Mouse (Mus musculus) midbrain, postnatal 0 days (tissue): Measurements from ENCODE around the gene Trak1. TPM values are rescaled to one million over a fixed set of nuclear protein-coding genes. Genes with fewer than 3 reads are reported as not detected.

Source experiments
- ATAC-seq: fragments of 200-750 bp; cut with Nextera tagmentation; 2 replicates; pipeline ENCODE4 v1.8.0; 2017; ENCODE audit warnings: moderate number of reproducible peaks, mild to moderate bottlenecking, moderate TSS enrichment, moderate library complexity; ENCODE audit not compliant: low FRiP score
- DNase-seq: peaks from one replicate; pipeline ENCODE4 v3.0.0-alpha.2; 2015; ENCODE audit warnings: low spot score
- H3K27ac ChIP-seq: fragments of 300-500 bp; sonication (generic); 2 replicates; pipeline ENCODE4 v1.5.1; 2014; ENCODE audit warnings: low read depth, mild to moderate bottlenecking, low read length, mixed read lengths
- H3K27me3 ChIP-seq: fragments of 300-500 bp; sonication (generic); 2 replicates; pipeline ENCODE4 v1.6.1; 2014; ENCODE audit warnings: low read length, control low read depth, mixed read lengths; ENCODE audit not compliant: insufficient read depth
- H3K36me3 ChIP-seq: fragments of 300-500 bp; sonication (generic); 2 replicates; pipeline ENCODE4 v1.6.1; 2014; ENCODE audit warnings: low read length, control low read depth, mixed read lengths; ENCODE audit not compliant: insufficient read depth
- H3K4me1 ChIP-seq: fragments of 300-500 bp; sonication (generic); 2 replicates; pipeline ENCODE4 v1.6.1; 2014; ENCODE audit warnings: mild to moderate bottlenecking, control low read depth, antibody characterized with exemption, low read length, mixed read lengths; ENCODE audit not compliant: insufficient read depth
- H3K4me2 ChIP-seq: fragments of 300-500 bp; sonication (generic); 2 replicates; pipeline ENCODE4 v1.6.1; 2014; ENCODE audit warnings: low read depth, mild to moderate bottlenecking, low read length, mixed read lengths; ENCODE audit not compliant: poor library complexity, severe bottlenecking
- H3K4me3 ChIP-seq: fragments of 300-500 bp; sonication (generic); 2 replicates; pipeline ENCODE4 v1.5.1; 2014; ENCODE audit warnings: low read depth, mild to moderate bottlenecking, low read length, moderate library complexity
- H3K9ac ChIP-seq: fragments of 300-500 bp; sonication (generic); replicated peaks from 2 replicates; pipeline ENCODE4 v1.6.1; 2014; ENCODE audit warnings: mild to moderate bottlenecking, low read length, moderate library complexity, mixed read lengths; ENCODE audit not compliant: poor library complexity, severe bottlenecking
- H3K9me3 ChIP-seq: fragments of 300-500 bp; sonication (generic); 2 replicates; pipeline ENCODE4 v1.6.1; 2016; ENCODE audit warnings: low read length, control low read depth
- CTCF ChIP-seq: IDR thresholded peaks from 2 replicates; pipeline ENCODE4 v1.5.1; 2016; ENCODE audit warnings: antibody characterized with exemption, mild to moderate bottlenecking
- WGBS: fragments of 180-500 bp; shearing (Covaris S2); extraction: QIAGEN DNeasy Blood & Tissue Kit; methylation state at CpG from one replicate; pipeline ENCODE4 v1.1.7; 2014; 5-methylcytosine and 5-hydroxymethylcytosine counted together
- polyA plus RNA-seq: library from polyadenylated mRNA; unstranded; fragments of >200 nt; fragmentation: Nextera tagmentation; extraction: Ambion mirVana; gene quantifications from 2 replicates; pipeline ENCODE4 v1.2.1, GENCODE M21; 2015
- total RNA-seq: library from RNA; depleted of rRNA; stranded (reverse); fragments of >200 nt; gene quantifications from 2 replicates; pipeline ENCODE4 v1.2.3, GENCODE M21; 2014

Gene Trak1
- total and polyA plus RNA-seq, 2 experiments from 2014 or later: 61.6 to 154 TPM

DNA sequence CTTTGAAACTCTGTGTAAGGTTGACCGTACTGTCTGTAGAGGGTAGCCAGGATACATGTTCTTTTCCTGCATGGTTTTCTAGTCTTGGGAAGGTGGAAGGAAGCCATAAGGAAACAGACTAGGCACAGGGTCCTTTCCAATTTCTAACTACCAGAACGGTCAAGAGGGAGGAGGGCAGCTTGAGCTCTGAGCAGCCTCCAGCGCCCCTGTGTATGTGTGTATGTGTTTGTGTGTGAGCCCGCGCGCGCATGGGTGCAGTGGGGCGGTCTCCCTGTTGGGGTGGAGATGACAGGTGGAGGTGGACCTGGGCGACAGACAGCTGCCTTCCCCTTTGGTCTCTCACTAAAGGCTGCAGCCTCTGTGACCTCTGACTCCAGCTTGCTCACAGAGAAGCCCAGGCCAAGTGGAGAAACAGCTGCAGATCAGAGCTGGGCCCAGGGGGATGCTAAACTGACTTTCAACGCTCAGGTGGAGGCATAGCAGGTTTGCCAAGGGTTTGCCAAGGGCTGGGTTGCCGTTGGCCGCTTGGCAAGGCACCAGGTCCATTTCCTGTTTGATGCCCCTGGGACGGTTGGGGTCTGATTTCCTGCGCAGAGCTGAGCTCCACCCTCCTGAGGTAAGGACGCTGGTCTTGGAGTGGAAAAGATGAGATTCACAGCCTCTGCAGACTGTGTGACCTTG, 1.2 kb downstream of the Trak1 start:
- H3K4me2 ChIP-seq: peak overlapping the region; percentile 96
- no peaks in the 10 kb centered on the region for H3K27me3 ChIP-seq
- no peaks in the 10 kb centered on the region for H3K9me3 ChIP-seq
- peaks cover 30% of the 10 kb centered on the region for H3K4me1 ChIP-seq
- WGBS: 16% methylated on average over 15 of the region's 15 CpGs
- H3K9ac ChIP-seq: peak overlapping the region; percentile 92; the same call in 1 of the 2 replicates
- peak overlapping the region; percentile 84 for H3K4me3 ChIP-seq
- no peak overlapping the region for H3K27ac ChIP-seq
- ATAC-seq (no peak), DNase-seq (no peak)
- no peak for TF ChIP-seq CTCF
- no peaks in the 10 kb centered on the region for H3K36me3 ChIP-seq

DNA sequence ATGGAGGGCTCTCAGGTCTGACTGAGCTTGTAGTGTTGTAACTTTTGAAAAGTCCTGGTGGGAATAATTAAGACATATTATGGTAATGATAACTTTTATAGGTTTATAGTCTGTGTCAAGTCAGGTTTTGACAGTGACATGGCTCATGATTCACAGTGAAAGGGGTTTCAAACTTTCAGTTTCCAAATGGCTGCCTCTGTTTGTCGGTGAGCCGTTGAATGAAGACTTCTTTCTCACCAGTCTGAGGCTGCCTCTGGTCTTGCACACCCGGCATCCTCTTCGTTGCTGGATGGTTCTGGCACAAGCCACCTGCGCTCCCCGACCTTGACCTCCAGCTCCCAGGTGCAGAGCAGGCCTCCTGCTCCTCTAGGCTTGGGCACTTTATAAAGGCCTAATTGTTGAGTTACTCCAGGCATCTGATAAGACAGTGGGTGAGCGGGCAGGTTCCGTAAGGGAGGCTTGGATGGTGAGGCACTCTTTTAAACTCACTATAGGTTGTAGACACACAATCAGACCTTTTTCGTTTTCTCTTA, 2.0 kb downstream of the Trak1 start:
- TF ChIP-seq CTCF: no peak
- H3K27ac ChIP-seq: no peak overlapping the region
- peak overlapping the region; percentile 96 for H3K4me2 ChIP-seq
- ATAC-seq (no peak), DNase-seq (no peak)
- H3K36me3 ChIP-seq: no peaks in the 10 kb centered on the region
- H3K9me3 ChIP-seq: no peaks in the 10 kb centered on the region
- 48% methylated on average over 9 of the region's 9 CpGs for WGBS
- H3K9ac ChIP-seq: peak overlapping the region; percentile 29; the same call in 1 of the 2 replicates
- no peaks in the 10 kb centered on the region for H3K27me3 ChIP-seq
- H3K4me1 ChIP-seq: peaks cover 34% of the 10 kb centered on the region
- peak overlapping the region; percentile 84 for H3K4me3 ChIP-seq

DNA sequence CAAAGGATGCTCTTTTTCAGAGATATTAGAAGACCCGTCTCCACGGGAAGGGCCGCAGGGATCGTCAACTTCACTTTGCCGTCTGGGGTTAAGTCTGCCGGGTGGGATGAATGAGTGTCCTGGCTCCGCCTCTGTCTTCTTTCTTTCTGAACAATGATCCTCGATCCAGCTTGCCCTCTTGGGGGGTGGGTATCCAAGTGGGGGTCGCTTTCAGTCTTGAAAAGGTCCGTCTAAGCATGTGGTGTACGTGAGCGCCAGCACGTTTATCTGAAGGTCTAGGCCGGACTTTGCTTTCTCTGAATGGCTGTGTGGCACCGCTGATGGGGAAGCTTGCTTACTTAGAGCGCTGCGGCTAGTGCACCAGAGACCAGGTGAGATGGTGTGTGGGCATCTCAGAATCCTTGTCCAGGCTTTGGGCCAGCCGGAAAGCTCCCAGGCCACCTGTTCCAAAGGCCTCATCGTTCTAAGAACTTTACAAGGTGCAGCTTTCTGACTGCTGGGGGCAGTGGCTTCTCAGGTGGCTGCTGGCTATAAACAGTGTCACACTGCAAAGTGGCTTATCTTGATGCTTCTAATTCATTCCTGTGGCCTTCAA, 2.8 kb downstream of the Trak1 start:
- DNase-seq (no peak), ATAC-seq (no peak)
- peak overlapping the region; percentile 96 for H3K4me2 ChIP-seq
- H3K9me3 ChIP-seq: no peaks in the 10 kb centered on the region
- no peaks in the 10 kb centered on the region for H3K27me3 ChIP-seq
- H3K27ac ChIP-seq: no peak overlapping the region
- TF ChIP-seq CTCF: no peak
- no peaks in the 10 kb centered on the region for H3K36me3 ChIP-seq
- H3K4me1 ChIP-seq: peaks cover 34% of the 10 kb centered on the region
- peak overlapping the region; percentile 24 for H3K4me3 ChIP-seq
- H3K9ac ChIP-seq: no peak overlapping the region; the same call in 1 of the 2 replicates
- WGBS: 25% methylated on average over 19 of the region's 19 CpGs

DNA sequence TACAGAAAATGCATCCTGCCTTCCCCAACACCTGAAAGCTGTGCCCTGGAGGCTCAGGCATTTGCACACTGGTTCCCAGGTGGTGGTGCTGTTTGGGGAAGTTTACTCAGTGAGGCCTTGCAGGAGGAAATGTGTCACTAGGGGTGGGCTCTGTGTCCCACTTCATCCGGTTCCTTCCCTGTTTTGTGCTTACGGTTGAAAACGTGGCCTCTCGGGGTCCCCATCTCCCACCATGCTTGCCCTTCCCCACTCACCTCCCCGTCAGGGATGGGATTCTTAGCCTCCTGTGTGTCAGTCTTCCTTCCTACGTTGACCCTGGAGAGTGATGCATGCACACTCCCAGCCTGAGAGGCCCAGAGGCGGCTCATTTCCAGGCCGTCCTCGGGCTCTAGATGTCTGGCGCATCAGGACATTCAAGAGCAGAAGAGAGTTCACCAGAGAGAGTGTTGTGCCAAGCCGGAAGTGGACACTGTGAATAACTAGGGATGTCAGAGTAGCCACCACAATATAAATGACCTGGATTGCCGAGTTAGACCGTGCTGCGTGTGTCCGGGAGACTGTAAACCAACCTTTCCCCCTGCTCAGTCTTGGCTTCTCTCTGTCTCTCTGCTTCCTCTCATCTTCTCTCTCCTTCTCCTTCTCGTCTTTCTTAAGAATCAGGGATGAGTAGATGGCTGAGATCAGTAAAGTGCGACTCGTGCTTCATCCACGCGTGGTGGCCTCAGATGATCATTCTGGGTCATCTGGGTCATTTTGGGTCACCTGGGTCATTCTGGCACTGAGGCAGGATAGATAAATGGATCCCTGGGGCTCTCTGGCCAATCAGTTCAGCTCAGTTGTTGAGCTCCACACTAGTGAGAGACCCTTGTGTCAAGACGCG, 4.0 kb downstream of the Trak1 start:
- Histone ChIP-seq H3K4me3 (no peak overlapping the region), H3K36me3 (no peaks in the 10 kb centered on the region), H3K4me1 (peaks cover 34% of the 10 kb centered on the region), H3K27me3 (no peaks in the 10 kb centered on the region), H3K27ac (no peak overlapping the region), H3K4me2 (0 out of 2 replicates have a peak overlapping the region, but pooled peaks have one; percentile 6), H3K9me3 (no peaks in the 10 kb centered on the region), H3K9ac (no peak overlapping the region; the same call in 1 of the 2 replicates)
- DNase-seq (peak; percentile 23), ATAC-seq (no peak)
- 77% methylated on average over 22 of the region's 22 CpGs for WGBS
- no peak for TF ChIP-seq CTCF

DNA sequence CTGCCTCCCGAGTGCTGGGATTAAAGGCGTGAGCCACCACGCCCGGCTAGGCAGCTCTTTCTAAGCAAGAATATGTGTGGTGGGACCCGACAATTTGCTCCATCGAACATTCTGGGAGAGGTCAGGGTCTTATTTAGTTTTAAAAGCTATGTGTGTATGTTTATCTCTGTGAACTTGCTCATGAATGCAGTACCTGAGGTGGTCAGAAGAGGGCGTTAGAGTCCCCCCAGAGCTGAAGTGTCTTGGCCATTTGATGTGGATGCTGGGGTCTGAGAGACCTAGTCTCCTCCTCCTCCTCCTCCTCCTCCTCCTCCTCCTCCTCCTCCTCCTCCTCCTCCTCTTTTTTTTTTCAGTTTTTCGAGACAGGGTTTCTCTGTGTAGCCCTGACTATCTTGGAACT, 5.2 kb downstream of the Trak1 start:
- no peak overlapping the region for H3K9ac ChIP-seq
- no peak overlapping the region for H3K27ac ChIP-seq
- DNase-seq: no peak
- no peak for ATAC-seq
- no peaks in the 10 kb centered on the region for H3K27me3 ChIP-seq
- no peak overlapping the region for H3K4me2 ChIP-seq
- peak; percentile 50 for TF ChIP-seq CTCF
- no peaks in the 10 kb centered on the region for H3K9me3 ChIP-seq
- 82% methylated on average over 7 of the region's 8 CpGs for WGBS
- H3K4me1 ChIP-seq: peaks cover 34% of the 10 kb centered on the region
- no peaks in the 10 kb centered on the region for H3K36me3 ChIP-seq
- H3K4me3 ChIP-seq: no peak overlapping the region
